Mouse (Mus musculus) ES-Bruce4 (cell line): Measurements from ENCODE around the gene Zbbx. TPM values are rescaled to one million over a fixed set of nuclear protein-coding genes. Genes with fewer than 3 reads are reported as not detected.

Experiments used
- H3K27ac ChIP-seq: 2 replicates; pipeline ENCODE4 v1.5.1; 2012; ENCODE audit warnings: low read length, inconsistent platforms; ENCODE audit not compliant: insufficient read depth
- H3K27me3 ChIP-seq: 2 replicates; pipeline ENCODE4 v1.6.1; 2012; ENCODE audit warnings: mild to moderate bottlenecking, low read length, inconsistent platforms; ENCODE audit not compliant: control insufficient read depth, poor library complexity, insufficient read depth, severe bottlenecking
- H3K36me3 ChIP-seq: 2 replicates; pipeline ENCODE4 v1.6.1; 2012; ENCODE audit warnings: inconsistent platforms, mild to moderate bottlenecking, low read length, moderate library complexity; ENCODE audit not compliant: control insufficient read depth, poor library complexity, insufficient read depth, severe bottlenecking
- H3K4me1 ChIP-seq: one replicate; pipeline ENCODE4 v1.8.1; 2011; ENCODE audit warnings: low read length; ENCODE audit not compliant: control insufficient read depth, insufficient read depth
- H3K4me3 ChIP-seq: 2 replicates; pipeline ENCODE4 v1.5.1; 2011; ENCODE audit warnings: low read depth, mild to moderate bottlenecking, low read length
- H3K9ac ChIP-seq: 2 replicates; pipeline ENCODE4 v1.6.1; 2012; ENCODE audit warnings: low read depth, mild to moderate bottlenecking, inconsistent platforms; ENCODE audit not compliant: poor library complexity, severe bottlenecking
- H3K9me3 ChIP-seq: replicated peaks from 2 replicates; pipeline ENCODE4 v1.6.1; 2012; ENCODE audit warnings: mild to moderate bottlenecking, low read length, inconsistent platforms; ENCODE audit not compliant: control insufficient read depth, poor library complexity, insufficient read depth, severe bottlenecking
- CTCF ChIP-seq: IDR thresholded peaks from one replicate; pipeline ENCODE4 v1.8.1; 2011; ENCODE audit warnings: low read depth, low read length
- EP300 ChIP-seq: IDR thresholded peaks from 2 replicates; pipeline ENCODE4 v1.6.1; 2011; ENCODE audit warnings: low read depth, low read length; ENCODE audit not compliant: insufficient read depth
- POLR2A ChIP-seq: IDR thresholded peaks from one replicate; pipeline ENCODE4 v1.8.1; 2011; ENCODE audit warnings: low read length; ENCODE audit not compliant: insufficient read depth
- polyA plus RNA-seq: library from polyadenylated mRNA; stranded (reverse); fragments of >200 nt; gene quantifications from 2 replicates; pipeline ENCODE4 v1.2.4, GENCODE M21; 2011; ENCODE audit warnings: low read depth; ENCODE audit not compliant: missing spikeins, insufficient read depth, insufficient read length

Zbbx gene
- polyA plus RNA-seq, result not detected in 2 replicates

GRCm38 (mm10) chr3:75164838-75165496, at the start of gene Zbbx:
Gene Zbbx, minus strand, starts transcription at chr3:75165034.
- Histone ChIP-seq H3K4me1 (no peaks in the 10 kb centered on the region), H3K4me3 (peak within 1 kb of the TSS; percentile 17), H3K9ac (no peak within 1 kb of the TSS), H3K36me3 (no peaks in the 10 kb centered on the region), H3K27me3 (no peaks in the 10 kb centered on the region), H3K27ac (no peak within 1 kb of the TSS), H3K9me3 (no peaks in the 10 kb centered on the region)
- TF ChIP-seq EP300 (no peak), CTCF (no peak), POLR2A (no peak)

- no peak overlapping the region for H3K9ac ChIP-seq
- no peak overlapping the region for H3K4me3 ChIP-seq
- H3K4me1 ChIP-seq, result no peaks in the 10 kb centered on the region
- no peaks in the 10 kb centered on the region for H3K9me3 ChIP-seq
- H3K36me3 ChIP-seq, result no peaks in the 10 kb centered on the region
- TF ChIP-seq CTCF (peak; percentile 52), EP300 (no peak), POLR2A (no peak)
- no peaks in the 10 kb centered on the region for H3K27me3 ChIP-seq
- no peak overlapping the region for H3K27ac ChIP-seq
Measured at GRCm38 (mm10) chr3:75202808-75203503, 38.1 kb upstream of the Zbbx start.

GRCm38 (mm10) chr3:75182606-75183005, 17.8 kb upstream of the Zbbx start:
- Histone ChIP-seq H3K27me3 (no peaks in the 10 kb centered on the region), H3K4me1 (no peaks in the 10 kb centered on the region), H3K9ac (no peak overlapping the region), H3K27ac (no peak overlapping the region), H3K36me3 (no peaks in the 10 kb centered on the region), H3K9me3 (no peaks in the 10 kb centered on the region), H3K4me3 (no peak overlapping the region)
- TF ChIP-seq CTCF (no peak), POLR2A (no peak), EP300 (no peak)

- no peaks in the 10 kb centered on the region for H3K4me1 ChIP-seq
- no peaks in the 10 kb centered on the region for H3K9me3 ChIP-seq
- TF ChIP-seq EP300 (no peak), POLR2A (no peak)
- no peaks in the 10 kb centered on the region for H3K27me3 ChIP-seq
- H3K36me3 ChIP-seq, result no peaks in the 10 kb centered on the region
- no peak overlapping the region for H3K27ac ChIP-seq
- H3K9ac ChIP-seq, result no peak overlapping the region
- no peak overlapping the region for H3K4me3 ChIP-seq
Measured at GRCm38 (mm10) chr3:75141876-75142275, 23.0 kb downstream of the Zbbx start.

- no peaks in the 10 kb centered on the region for H3K27me3 ChIP-seq
- H3K9me3 ChIP-seq, result no peaks in the 10 kb centered on the region
- H3K4me3 ChIP-seq, result no peak overlapping the region
- H3K36me3 ChIP-seq, result no peaks in the 10 kb centered on the region
- H3K4me1 ChIP-seq, result no peaks in the 10 kb centered on the region
- TF ChIP-seq EP300, result no peak
- TF ChIP-seq CTCF, result no peak
- no peak for TF ChIP-seq POLR2A
- H3K9ac ChIP-seq, result no peak overlapping the region
- H3K27ac ChIP-seq, result no peak overlapping the region
Measured at GRCm38 (mm10) chr3:75104867-75105266, 60.0 kb downstream of the Zbbx start.

- no peaks in the 10 kb centered on the region for H3K27me3 ChIP-seq
- TF ChIP-seq POLR2A, result no peak
- no peak for TF ChIP-seq CTCF
- TF ChIP-seq EP300, result no peak
- H3K9ac ChIP-seq, result no peak overlapping the region
- H3K27ac ChIP-seq, result no peak overlapping the region
- H3K9me3 ChIP-seq, result no peaks in the 10 kb centered on the region
- H3K4me1 ChIP-seq, result no peaks in the 10 kb centered on the region
- H3K36me3 ChIP-seq, result no peaks in the 10 kb centered on the region
- H3K4me3 ChIP-seq, result no peak overlapping the region
Measured at GRCm38 (mm10) chr3:75085762-75086161, 79.1 kb downstream of the Zbbx start.
